Mouse (Mus musculus): ENCODE data around the gene Gcnt2. TPM values are rescaled to one million over a fixed set of nuclear protein-coding genes. Genes with fewer than 3 reads are reported as not detected.

The Gcnt2 gene
- polyA plus RNA-seq, 1 experiment from 2014 or later = 7.4 TPM

GRCm38 (mm10) chr13:40859225-40859624, 329 bp upstream of the Gcnt2 start:
- ATAC-seq (ENCODE audit: low FRiP score) (no peak), DNase-seq (ENCODE audit: low spot score) (no peak)
- no peak overlapping the region for H3K4me3 ChIP-seq (replicated peaks; ENCODE audit: low read length)
- WGBS = 86% methylated on average over 8 of the region's 8 CpGs
- H3K9me3 ChIP-seq (ENCODE audit: control insufficient read depth, low read length) = no peaks in the 10 kb centered on the region
- H3K9ac ChIP-seq = no peak overlapping the region
- no peaks in the 10 kb centered on the region for H3K4me1 ChIP-seq (replicated peaks; ENCODE audit: control insufficient read depth, insufficient read depth, low read length)
- H3K27me3 ChIP-seq (ENCODE audit: control insufficient read depth, insufficient read depth, low read length) = no peaks in the 10 kb centered on the region
- H3K27ac ChIP-seq = no peak overlapping the region
- H3K4me2 ChIP-seq (replicated peaks) = no peak overlapping the region; the same call in 1 of the 2 replicates
- H3K36me3 ChIP-seq (replicated peaks; ENCODE audit: control insufficient read depth, insufficient read depth) = no peaks in the 10 kb centered on the region

GRCm38 (mm10) chr13:40863006-40863405, 3.5 kb downstream of the Gcnt2 start:
- DNase-seq (ENCODE audit: low spot score) = no peak
- H3K27me3 ChIP-seq (ENCODE audit: control insufficient read depth, insufficient read depth, low read length) = no peaks in the 10 kb centered on the region
- H3K4me1 ChIP-seq (replicated peaks; ENCODE audit: control insufficient read depth, insufficient read depth, low read length) = no peaks in the 10 kb centered on the region
- 91% methylated on average over 9 of the region's 9 CpGs for WGBS
- no peak overlapping the region for H3K27ac ChIP-seq
- H3K36me3 ChIP-seq (replicated peaks; ENCODE audit: control insufficient read depth, insufficient read depth) = no peaks in the 10 kb centered on the region
- no peak overlapping the region for H3K4me2 ChIP-seq (replicated peaks)
- no peak overlapping the region for H3K4me3 ChIP-seq (replicated peaks; ENCODE audit: low read length)
- no peak overlapping the region for H3K9ac ChIP-seq
- H3K9me3 ChIP-seq (ENCODE audit: control insufficient read depth, low read length) = no peaks in the 10 kb centered on the region
- no peak for ATAC-seq (ENCODE audit: low FRiP score)

GRCm38 (mm10) chr13:40868844-40869587, 9.5 kb downstream of the Gcnt2 start:
- H3K9me3 ChIP-seq (ENCODE audit: control insufficient read depth, low read length) = no peaks in the 10 kb centered on the region
- H3K27ac ChIP-seq = no peak overlapping the region
- H3K36me3 ChIP-seq (replicated peaks; ENCODE audit: control insufficient read depth, insufficient read depth) = no peaks in the 10 kb centered on the region
- no peaks in the 10 kb centered on the region for H3K27me3 ChIP-seq (ENCODE audit: control insufficient read depth, insufficient read depth, low read length)
- WGBS = 27% methylated on average over 16 of the region's 16 CpGs
- ATAC-seq (ENCODE audit: low FRiP score) (no peak), DNase-seq (ENCODE audit: low spot score) (no peak)
- H3K4me1 ChIP-seq (replicated peaks; ENCODE audit: control insufficient read depth, insufficient read depth, low read length) = no peaks in the 10 kb centered on the region
- no peak overlapping the region for H3K4me2 ChIP-seq (replicated peaks)
- H3K9ac ChIP-seq = no peak overlapping the region
- H3K4me3 ChIP-seq (replicated peaks; ENCODE audit: low read length) = no peak overlapping the region

GRCm38 (mm10) chr13:40874021-40874420, 14.5 kb downstream of the Gcnt2 start:
- Histone ChIP-seq H3K4me2 (replicated peaks) (no peak overlapping the region), H3K27me3 (ENCODE audit: control insufficient read depth, insufficient read depth, low read length) (no peaks in the 10 kb centered on the region), H3K9ac (no peak overlapping the region), H3K4me3 (replicated peaks; ENCODE audit: low read length) (no peak overlapping the region), H3K27ac (no peak overlapping the region), H3K36me3 (replicated peaks; ENCODE audit: control insufficient read depth, insufficient read depth) (no peaks in the 10 kb centered on the region), H3K4me1 (replicated peaks; ENCODE audit: control insufficient read depth, insufficient read depth, low read length) (no peaks in the 10 kb centered on the region), H3K9me3 (ENCODE audit: control insufficient read depth, low read length) (no peaks in the 10 kb centered on the region)
- DNase-seq (ENCODE audit: low spot score) = no peak
- 90% methylated on average over 5 of the region's 5 CpGs for WGBS
- no peak for ATAC-seq (ENCODE audit: low FRiP score)

GRCm38 (mm10) chr13:40875415-40875814, 15.9 kb downstream of the Gcnt2 start:
- Histone ChIP-seq H3K4me1 (replicated peaks; ENCODE audit: control insufficient read depth, insufficient read depth, low read length) (no peaks in the 10 kb centered on the region), H3K27ac (no peak overlapping the region), H3K9ac (no peak overlapping the region), H3K36me3 (replicated peaks; ENCODE audit: control insufficient read depth, insufficient read depth) (no peaks in the 10 kb centered on the region), H3K27me3 (ENCODE audit: control insufficient read depth, insufficient read depth, low read length) (no peaks in the 10 kb centered on the region), H3K4me3 (replicated peaks; ENCODE audit: low read length) (no peak overlapping the region), H3K9me3 (ENCODE audit: control insufficient read depth, low read length) (no peaks in the 10 kb centered on the region), H3K4me2 (replicated peaks) (no peak overlapping the region)
- DNase-seq (ENCODE audit: low spot score) (no peak), ATAC-seq (ENCODE audit: low FRiP score) (no peak)
- 91% methylated on average over 5 of the region's 5 CpGs for WGBS

- H3K27me3 ChIP-seq (ENCODE audit: control insufficient read depth, insufficient read depth, low read length) = no peaks in the 10 kb centered on the region
- WGBS = 84% methylated on average over 4 of the region's 4 CpGs
- no peaks in the 10 kb centered on the region for H3K36me3 ChIP-seq (replicated peaks; ENCODE audit: control insufficient read depth, insufficient read depth)
- no peak for ATAC-seq (ENCODE audit: low FRiP score)
- no peak overlapping the region for H3K9ac ChIP-seq
- H3K4me1 ChIP-seq (replicated peaks; ENCODE audit: control insufficient read depth, insufficient read depth, low read length) = no peaks in the 10 kb centered on the region
- DNase-seq (ENCODE audit: low spot score) = no peak
- H3K4me2 ChIP-seq (replicated peaks) = no peak overlapping the region
- no peak overlapping the region for H3K4me3 ChIP-seq (replicated peaks; ENCODE audit: low read length)
- H3K27ac ChIP-seq = no peak overlapping the region
- H3K9me3 ChIP-seq (ENCODE audit: control insufficient read depth, low read length) = no peaks in the 10 kb centered on the region
These were observed 18.0 kb downstream of the Gcnt2 start for GRCm38 (mm10) chr13:40877589-40877988.

- H3K4me2 ChIP-seq (replicated peaks) = no peak overlapping the region
- no peak overlapping the region for H3K9ac ChIP-seq
- ATAC-seq (ENCODE audit: low FRiP score) (no peak), DNase-seq (ENCODE audit: low spot score) (no peak)
- no peaks in the 10 kb centered on the region for H3K36me3 ChIP-seq (replicated peaks; ENCODE audit: control insufficient read depth, insufficient read depth)
- H3K27me3 ChIP-seq (ENCODE audit: control insufficient read depth, insufficient read depth, low read length) = no peaks in the 10 kb centered on the region
- H3K4me3 ChIP-seq (replicated peaks; ENCODE audit: low read length) = no peak overlapping the region
- H3K27ac ChIP-seq = no peak overlapping the region
- H3K4me1 ChIP-seq (replicated peaks; ENCODE audit: control insufficient read depth, insufficient read depth, low read length) = no peaks in the 10 kb centered on the region
- no peaks in the 10 kb centered on the region for H3K9me3 ChIP-seq (ENCODE audit: control insufficient read depth, low read length)
- 78% methylated on average over 8 of the region's 8 CpGs for WGBS
These were observed 21.0 kb downstream of the Gcnt2 start for GRCm38 (mm10) chr13:40880557-40880956.

GRCm38 (mm10) chr13:40882606-40883005, 23.1 kb downstream of the Gcnt2 start:
- H3K36me3 ChIP-seq (replicated peaks; ENCODE audit: control insufficient read depth, insufficient read depth) = no peaks in the 10 kb centered on the region
- H3K4me2 ChIP-seq (replicated peaks) = no peak overlapping the region
- H3K4me3 ChIP-seq (replicated peaks; ENCODE audit: low read length) = no peak overlapping the region
- H3K27ac ChIP-seq = no peak overlapping the region
- no peaks in the 10 kb centered on the region for H3K9me3 ChIP-seq (ENCODE audit: control insufficient read depth, low read length)
- 87% methylated on average over 5 of the region's 5 CpGs for WGBS
- H3K4me1 ChIP-seq (replicated peaks; ENCODE audit: control insufficient read depth, insufficient read depth, low read length) = peaks cover 12% of the 10 kb centered on the region; the same call in 1 of the 2 replicates
- ATAC-seq (ENCODE audit: low FRiP score) = no peak
- no peak for DNase-seq (ENCODE audit: low spot score)
- H3K27me3 ChIP-seq (ENCODE audit: control insufficient read depth, insufficient read depth, low read length) = no peaks in the 10 kb centered on the region
- H3K9ac ChIP-seq = no peak overlapping the region

- DNase-seq (ENCODE audit: low spot score) (no peak), ATAC-seq (ENCODE audit: low FRiP score) (no peak)
- Histone ChIP-seq H3K27ac (no peak overlapping the region), H3K4me2 (replicated peaks) (no peak overlapping the region), H3K36me3 (replicated peaks; ENCODE audit: control insufficient read depth, insufficient read depth) (no peaks in the 10 kb centered on the region), H3K9ac (no peak overlapping the region), H3K4me1 (replicated peaks; ENCODE audit: control insufficient read depth, insufficient read depth, low read length) (peaks cover 15% of the 10 kb centered on the region; the same call in 1 of the 2 replicates), H3K9me3 (ENCODE audit: control insufficient read depth, low read length) (no peaks in the 10 kb centered on the region), H3K27me3 (ENCODE audit: control insufficient read depth, insufficient read depth, low read length) (no peaks in the 10 kb centered on the region), H3K4me3 (replicated peaks; ENCODE audit: low read length) (no peak overlapping the region)
- 69% methylated on average over 9 of the region's 9 CpGs for WGBS
These were observed 24.3 kb downstream of the Gcnt2 start for GRCm38 (mm10) chr13:40883903-40884302.

GRCm38 (mm10) chr13:40884878-40885277, 25.3 kb downstream of the Gcnt2 start:
- no peaks in the 10 kb centered on the region for H3K36me3 ChIP-seq (replicated peaks; ENCODE audit: control insufficient read depth, insufficient read depth)
- no peak overlapping the region for H3K4me2 ChIP-seq (replicated peaks)
- 58% methylated on average over 5 of the region's 5 CpGs for WGBS
- ATAC-seq (ENCODE audit: low FRiP score) (no peak), DNase-seq (ENCODE audit: low spot score) (no peak)
- H3K27ac ChIP-seq = no peak overlapping the region
- H3K4me1 ChIP-seq (replicated peaks; ENCODE audit: control insufficient read depth, insufficient read depth, low read length) = peaks cover 15% of the 10 kb centered on the region; the same call in 1 of the 2 replicates
- no peak overlapping the region for H3K4me3 ChIP-seq (replicated peaks; ENCODE audit: low read length)
- H3K9me3 ChIP-seq (ENCODE audit: control insufficient read depth, low read length) = no peaks in the 10 kb centered on the region
- H3K9ac ChIP-seq = no peak overlapping the region
- no peaks in the 10 kb centered on the region for H3K27me3 ChIP-seq (ENCODE audit: control insufficient read depth, insufficient read depth, low read length)
